Mouse (Mus musculus): ENCODE results near the gene Adh7. TPM values are rescaled to one million over a fixed set of nuclear protein-coding genes. Genes with fewer than 3 reads are reported as not detected.

Gene Adh7
- total RNA-seq, 2 experiments from 2014 or later = 0.28 TPM; not detected in 1

DNA sequence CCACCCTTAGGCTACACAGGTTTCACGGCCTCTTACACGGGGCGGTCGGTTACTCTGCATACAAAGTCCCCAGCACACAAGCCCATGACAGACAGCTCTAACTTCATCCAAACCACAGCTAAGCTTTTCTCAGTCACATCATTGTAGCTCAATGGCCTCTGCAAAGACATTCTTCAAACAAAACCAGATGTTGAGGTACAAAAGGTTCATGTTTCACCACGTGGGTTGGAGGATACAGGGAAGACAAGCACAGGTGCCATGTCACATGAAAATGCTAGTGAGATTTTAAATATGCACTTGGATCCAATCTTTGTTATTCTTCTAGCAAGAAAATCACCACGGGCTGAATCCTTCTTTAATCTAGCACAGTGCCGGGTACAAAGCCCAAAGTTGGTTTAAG lies 7.8 kb downstream of the Adh7 start:
- DNase-seq (ENCODE audit: extremely low spot score in 1 of 2, low spot score in 2 of 2) = no peak
- H3K4me3 ChIP-seq = no peak overlapping the region
- no peak overlapping the region for H3K27ac ChIP-seq
- TF ChIP-seq CTCF (IDR thresholded peaks at IDR 0.05) = no peak
- intact Hi-C loops (cut with DNase I) = no loop called here

DNA sequence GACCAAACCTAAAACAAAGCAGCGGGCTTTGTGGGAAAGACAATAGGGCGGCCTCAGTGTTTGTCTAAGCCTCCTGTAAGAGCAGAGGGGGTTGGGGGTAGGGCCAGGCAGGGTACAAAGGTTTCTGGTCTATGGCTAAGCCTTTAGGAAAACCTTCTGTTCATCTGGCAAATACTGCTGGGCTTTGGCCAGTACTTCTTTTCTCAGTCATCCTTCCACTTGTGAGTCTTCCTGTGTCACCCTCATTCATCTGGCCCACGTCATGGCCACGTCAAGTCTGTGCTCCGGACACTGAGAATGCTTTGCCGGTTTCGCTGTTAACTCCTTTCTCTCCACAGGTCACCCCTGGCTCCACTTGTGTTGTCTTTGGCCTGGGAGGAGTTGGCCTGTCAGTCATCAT lies 8.3 kb downstream of the Adh7 start:
- no peak overlapping the region for H3K4me3 ChIP-seq
- TF ChIP-seq CTCF (IDR thresholded peaks at IDR 0.05) = no peak
- no peak overlapping the region for H3K27ac ChIP-seq
- intact Hi-C loops (cut with DNase I) = no loop called here
- no peak for DNase-seq (ENCODE audit: extremely low spot score in 1 of 2, low spot score in 2 of 2)

DNA sequence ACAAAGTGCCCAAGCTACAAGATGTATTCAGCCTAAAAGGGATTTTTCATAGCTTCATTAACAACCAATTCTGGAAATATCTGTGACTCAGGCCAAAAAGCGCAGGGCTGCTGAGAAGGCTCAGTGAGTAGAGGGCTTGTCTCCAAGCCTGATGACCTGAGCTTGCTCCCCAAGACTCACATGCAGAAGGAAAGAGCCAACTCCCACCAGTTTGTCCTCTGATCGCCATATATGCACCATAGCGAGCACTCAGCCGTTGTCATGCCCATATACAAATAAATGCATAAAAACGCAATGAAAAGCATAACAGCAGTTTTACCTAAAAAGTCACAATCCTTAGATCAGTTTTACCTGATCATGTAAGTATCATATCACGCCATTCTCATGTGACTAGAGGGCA lies 8.9 kb downstream of the Adh7 start:
- no peak for TF ChIP-seq CTCF (IDR thresholded peaks at IDR 0.05)
- intact Hi-C loops (cut with DNase I) = no loop called here
- no peak overlapping the region for H3K27ac ChIP-seq
- no peak for DNase-seq (ENCODE audit: extremely low spot score in 1 of 2, low spot score in 2 of 2)
- no peak overlapping the region for H3K4me3 ChIP-seq

DNA sequence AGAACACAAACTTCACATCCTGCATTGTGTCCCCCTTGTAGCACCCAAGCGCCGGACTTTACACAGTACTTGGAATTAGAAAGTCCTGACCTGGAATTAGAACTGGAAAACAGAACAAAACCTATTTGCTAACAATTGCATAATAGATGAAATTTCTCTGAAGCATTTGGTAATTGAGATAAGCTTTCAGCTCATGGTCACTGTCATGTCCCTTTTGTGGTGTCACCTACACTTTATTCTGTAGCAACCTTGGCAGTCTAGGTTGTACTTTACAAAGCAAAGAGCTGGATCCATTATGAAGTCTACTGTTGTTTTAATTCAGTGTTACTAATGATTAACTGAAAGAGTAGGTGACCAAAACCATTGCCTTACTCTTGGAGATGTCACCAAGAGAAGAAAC lies 9.5 kb downstream of the Adh7 start:
- Histone ChIP-seq H3K4me3 (no peak overlapping the region), H3K27ac (no peak overlapping the region)
- TF ChIP-seq CTCF (IDR thresholded peaks at IDR 0.05) = no peak
- intact Hi-C loops (cut with DNase I) = no loop called here
- no peak for DNase-seq (ENCODE audit: extremely low spot score in 1 of 2, low spot score in 2 of 2)

DNA sequence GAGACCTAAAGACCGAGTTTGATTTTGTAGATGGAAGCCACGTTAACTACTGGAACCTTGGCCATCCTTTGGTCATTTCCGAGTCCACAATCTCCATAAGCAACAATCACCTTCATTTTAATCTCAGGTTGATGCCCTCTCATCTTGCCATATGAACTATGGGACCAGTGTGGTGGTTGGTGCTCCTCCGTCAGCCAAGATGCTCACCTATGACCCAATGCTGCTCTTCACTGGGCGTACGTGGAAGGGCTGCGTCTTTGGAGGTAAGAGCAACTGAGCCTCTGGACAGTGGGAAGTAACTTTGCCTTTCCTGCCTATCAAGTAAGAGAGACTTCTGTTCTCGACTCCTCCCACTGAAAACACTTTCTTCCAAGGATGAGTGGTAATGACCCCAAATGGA lies 10.2 kb downstream of the Adh7 start:
- no peak overlapping the region for H3K27ac ChIP-seq
- intact Hi-C loops (cut with DNase I) = no loop called here
- no peak for DNase-seq (ENCODE audit: extremely low spot score in 1 of 2, low spot score in 2 of 2)
- TF ChIP-seq CTCF (IDR thresholded peaks at IDR 0.05) = no peak
- H3K4me3 ChIP-seq = no peak overlapping the region

DNA sequence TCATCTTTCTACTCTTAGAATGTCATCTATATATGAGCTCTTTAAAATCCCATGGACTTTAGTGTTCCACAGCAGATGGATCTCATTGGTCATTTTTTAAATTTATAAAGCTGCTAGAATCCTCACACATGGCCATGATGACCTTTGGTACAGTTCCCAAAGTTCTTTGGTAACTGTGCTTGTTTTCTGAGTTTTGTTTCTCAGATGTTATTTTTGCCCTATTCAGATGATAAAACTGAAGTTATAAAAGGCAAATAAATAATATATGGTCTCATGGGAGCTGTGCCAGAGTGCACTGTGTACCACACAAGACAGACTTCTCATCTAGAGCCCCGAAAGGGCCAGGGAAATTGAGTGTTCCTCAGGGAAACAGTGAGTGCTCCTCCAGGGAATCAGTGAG lies 11.9 kb downstream of the Adh7 start:
- no peak for DNase-seq (ENCODE audit: extremely low spot score in 1 of 2, low spot score in 2 of 2)
- Histone ChIP-seq H3K4me3 (no peak overlapping the region), H3K27ac (no peak overlapping the region)
- intact Hi-C loops (cut with DNase I) = no loop called here
- TF ChIP-seq CTCF (IDR thresholded peaks at IDR 0.05) = no peak

DNA sequence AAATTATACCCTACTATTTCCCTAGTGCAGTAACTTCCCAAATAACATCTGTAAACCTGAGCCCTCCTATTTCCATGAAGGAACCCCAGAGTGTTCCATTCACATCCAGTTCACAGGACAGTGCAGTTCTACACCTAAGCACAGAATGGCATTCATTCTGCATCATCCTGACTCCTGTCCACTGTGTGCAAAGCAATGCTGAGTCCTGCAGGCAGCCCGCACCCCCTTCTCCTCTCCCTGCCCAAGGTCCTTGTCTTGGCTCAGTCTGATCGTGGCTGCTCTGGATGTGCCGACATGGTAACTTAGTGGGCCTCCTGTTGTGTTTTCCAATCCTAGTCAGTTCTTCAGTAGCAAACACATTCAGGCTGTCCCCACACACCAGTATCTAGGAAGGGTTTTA lies 12.7 kb downstream of the Adh7 start:
- Histone ChIP-seq H3K4me3 (no peak overlapping the region), H3K27ac (no peak overlapping the region)
- TF ChIP-seq CTCF (IDR thresholded peaks at IDR 0.05) = no peak
- DNase-seq (ENCODE audit: extremely low spot score in 1 of 2, low spot score in 2 of 2) = no peak
- intact Hi-C loops (cut with DNase I) = no loop called here

DNA sequence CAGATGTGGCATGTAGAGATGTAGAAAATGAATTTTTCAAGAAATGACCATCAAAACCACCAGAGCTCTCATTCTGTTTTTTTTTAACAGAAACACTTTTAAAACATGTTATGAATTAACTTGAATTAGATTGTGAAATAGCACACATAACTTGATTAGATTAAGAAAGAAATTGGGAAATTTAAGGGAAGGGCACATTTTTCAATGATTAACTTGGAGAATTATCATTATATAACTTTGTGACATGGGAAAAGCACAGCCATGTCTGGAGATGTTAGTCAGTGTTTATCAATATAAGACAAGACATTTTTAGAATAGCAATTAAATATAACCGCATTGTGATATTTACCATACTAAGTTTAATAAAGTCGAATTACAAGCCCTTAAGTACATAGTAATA lies 14.0 kb downstream of the Adh7 start:
- Histone ChIP-seq H3K4me3 (no peak overlapping the region), H3K27ac (no peak overlapping the region)
- intact Hi-C loops (cut with DNase I) = no loop called here
- DNase-seq (ENCODE audit: extremely low spot score in 1 of 2, low spot score in 2 of 2) = no peak
- no peak for TF ChIP-seq CTCF (IDR thresholded peaks at IDR 0.05)

DNA sequence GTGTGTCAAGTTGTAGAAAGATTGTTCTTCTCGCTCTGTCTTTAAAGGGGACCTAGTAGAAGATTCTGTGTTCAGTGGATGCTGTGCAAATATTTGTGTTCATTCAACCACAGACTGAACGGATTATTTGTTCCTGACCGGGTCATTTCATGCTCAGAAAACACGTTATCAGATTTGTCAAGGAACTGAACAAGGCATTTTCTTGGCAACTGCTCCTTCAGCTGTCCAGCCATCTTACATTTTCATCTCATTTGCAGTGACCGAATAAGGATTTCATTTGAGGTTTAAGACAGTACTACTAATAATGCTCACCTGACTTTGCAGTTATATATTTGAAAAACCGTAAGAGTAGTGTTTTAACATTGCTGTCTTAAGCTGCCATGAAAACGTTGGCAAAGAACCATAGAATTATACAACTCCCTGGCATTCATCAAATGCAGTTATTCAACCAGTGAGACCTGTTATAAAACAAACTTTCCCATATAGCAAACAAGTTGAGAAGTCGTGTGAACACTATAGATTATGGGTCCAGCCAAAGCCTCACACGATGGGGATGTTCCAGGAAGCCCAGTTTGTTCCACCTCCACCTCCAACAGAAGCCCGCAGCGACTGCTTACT lies 19.1 kb downstream of the Adh7 start:
- Histone ChIP-seq H3K4me3 (no peak overlapping the region), H3K27ac (no peak overlapping the region)
- no peak for DNase-seq (ENCODE audit: extremely low spot score in 1 of 2, low spot score in 2 of 2)
- intact Hi-C loops (cut with DNase I) = no loop called here
- TF ChIP-seq CTCF (IDR thresholded peaks at IDR 0.05) = no peak

DNA sequence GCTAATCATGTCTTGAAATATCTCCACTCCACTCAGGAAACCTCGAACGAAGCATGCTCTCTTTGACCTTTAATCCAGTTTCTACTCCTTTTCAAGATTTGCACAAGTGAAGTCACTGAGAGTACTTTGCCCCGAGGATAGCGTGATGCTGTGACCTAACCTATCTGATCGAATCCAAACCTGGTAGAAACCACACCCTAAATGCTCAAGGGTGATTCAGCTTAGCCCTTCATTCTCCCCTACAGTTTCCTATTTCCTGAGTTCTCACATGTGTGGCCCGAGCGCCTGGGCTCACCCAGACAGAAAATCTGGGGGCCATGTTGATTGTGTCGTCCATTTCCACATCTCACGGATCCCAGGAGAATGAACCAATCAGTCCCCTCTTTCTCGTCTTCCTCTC lies 20.5 kb downstream of the Adh7 start:
- TF ChIP-seq CTCF (IDR thresholded peaks at IDR 0.05) = no peak
- no peak overlapping the region for H3K4me3 ChIP-seq
- DNase-seq (ENCODE audit: extremely low spot score in 1 of 2, low spot score in 2 of 2) = no peak
- intact Hi-C loops (cut with DNase I) = no loop called here
- no peak overlapping the region for H3K27ac ChIP-seq

DNA sequence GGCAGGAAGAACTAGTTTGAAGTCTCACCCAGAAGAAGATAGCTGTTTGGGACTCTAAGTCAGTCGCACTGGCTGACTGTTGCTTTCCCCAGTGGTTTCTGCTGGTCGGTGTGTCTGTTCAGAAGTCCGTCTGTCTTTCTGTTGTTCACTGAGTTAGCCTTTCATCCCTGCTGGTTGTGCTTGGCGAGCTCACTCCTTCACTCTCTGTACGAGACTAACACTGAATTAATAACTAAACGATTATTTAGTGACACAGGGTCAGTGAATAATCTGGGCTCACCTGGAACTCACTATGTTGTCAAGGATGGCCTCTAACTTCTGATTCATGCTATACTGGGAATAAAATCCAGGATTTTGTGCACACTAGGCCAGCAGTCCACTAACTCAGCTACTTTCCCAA lies 21.9 kb downstream of the Adh7 start:
- intact Hi-C loops (cut with DNase I) = no loop called here
- Histone ChIP-seq H3K4me3 (no peak overlapping the region), H3K27ac (no peak overlapping the region)
- TF ChIP-seq CTCF (IDR thresholded peaks at IDR 0.05) = no peak
- DNase-seq (ENCODE audit: extremely low spot score in 1 of 2, low spot score in 2 of 2) = no peak

DNA sequence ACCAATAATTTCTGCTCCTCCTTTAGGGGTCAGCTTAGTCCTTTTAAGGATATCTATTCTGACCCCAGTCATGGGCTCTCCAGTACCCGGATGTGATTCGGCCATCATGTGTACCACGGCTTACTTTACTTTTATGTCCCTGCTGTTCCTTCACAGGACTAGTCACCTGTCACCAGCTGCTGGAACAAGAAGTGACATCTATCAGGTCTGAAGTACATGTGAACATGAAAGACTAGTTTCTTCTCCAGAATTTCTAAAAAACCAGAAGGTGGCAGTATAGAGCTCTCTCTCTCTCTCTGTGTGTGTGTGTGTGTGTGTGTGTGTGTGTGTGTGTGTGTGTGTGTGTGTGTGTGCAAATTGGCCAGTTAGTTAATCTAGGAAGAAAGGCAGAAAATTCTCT lies 22.9 kb downstream of the Adh7 start:
- no peak for DNase-seq (ENCODE audit: extremely low spot score in 1 of 2, low spot score in 2 of 2)
- Histone ChIP-seq H3K27ac (no peak overlapping the region), H3K4me3 (no peak overlapping the region)
- peak; percentile 16 for TF ChIP-seq CTCF (IDR thresholded peaks at IDR 0.05)
- intact Hi-C loops (cut with DNase I) = no loop called here

DNA sequence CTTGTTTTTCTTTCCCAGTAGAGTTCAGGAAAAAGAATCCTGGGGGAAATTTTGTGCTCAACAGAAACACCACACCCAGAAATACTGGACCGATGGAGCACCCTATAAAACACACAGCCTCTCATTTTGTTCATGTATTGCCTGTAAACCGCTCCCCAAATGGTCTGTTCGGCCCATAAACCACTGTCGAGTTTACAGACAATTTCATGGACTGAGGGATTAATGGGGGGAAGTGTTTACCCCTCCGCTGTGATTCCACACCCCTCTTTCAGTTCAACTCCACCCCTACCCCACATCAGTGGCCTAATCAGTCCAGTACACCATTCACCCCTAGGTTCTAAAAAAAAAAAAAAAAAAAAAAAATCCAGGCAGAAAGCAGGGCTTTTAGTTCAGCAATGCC lies 23.4 kb downstream of the Adh7 start:
- Histone ChIP-seq H3K27ac (no peak overlapping the region), H3K4me3 (no peak overlapping the region)
- intact Hi-C loops (cut with DNase I) = no loop called here
- TF ChIP-seq CTCF (IDR thresholded peaks at IDR 0.05) = no peak
- no peak for DNase-seq (ENCODE audit: extremely low spot score in 1 of 2, low spot score in 2 of 2)

DNA sequence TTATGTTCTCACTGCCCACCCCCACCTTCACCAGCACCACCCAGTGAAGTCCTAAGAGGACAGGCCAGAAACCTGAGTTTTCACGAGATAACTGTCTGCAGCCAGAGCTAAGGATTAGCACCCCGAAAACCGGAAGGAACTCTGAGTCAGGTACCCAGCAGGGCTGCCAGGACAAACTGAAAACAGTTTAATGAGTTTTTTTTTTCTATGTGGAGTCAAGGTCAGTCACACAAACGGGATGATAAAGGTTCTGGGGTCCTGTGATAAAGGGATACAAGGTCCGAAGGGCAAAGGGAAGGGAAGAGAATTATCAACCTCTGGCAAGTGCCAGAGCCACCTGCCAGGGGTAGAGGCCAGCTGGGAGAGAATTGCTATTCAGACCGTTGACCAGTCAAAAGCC lies 23.8 kb downstream of the Adh7 start:
- DNase-seq (ENCODE audit: extremely low spot score in 1 of 2, low spot score in 2 of 2) = no peak

More for the DNA sequence above, 23.8 kb downstream of the Adh7 start:
- H3K27ac ChIP-seq = no peak overlapping the region
- no peak overlapping the region for H3K4me3 ChIP-seq
- intact Hi-C loops (cut with DNase I) = no loop called here
- TF ChIP-seq CTCF (IDR thresholded peaks at IDR 0.05) = no peak

Measured in left cerebral cortex, adult 2 months (tissue).